In genomic region chr11:97025721-97026344, GRCm38 (mm10) we compare ENCODE assay signal across 1 mouse cellular context.
TF ChIP-seq lines count a peak whose summit lies in the region.

No protein-coding gene starts in this region.

TF ChIP-seq in CH12.LX, 34 proteins besides CTCF, POLR2A, EP300 and RAD21:
- TF ChIP-seq CHD2 (IDR thresholded peaks at IDR 0.05; ENCODE audit: low read length) (peak; percentile 29; the same call in 1 of the 2 replicates), MEF2A (IDR thresholded peaks at IDR 0.05; ENCODE audit: borderline replicate concordance, low read depth, low read length) (peak; percentile 77), MYC (IDR thresholded peaks at IDR 0.05; ENCODE audit: low read depth, low read length) (peak; percentile 61; the same call in 1 of the 2 replicates), USF1 (IDR thresholded peaks at IDR 0.05; ENCODE audit: low read depth, low read length) (no peak), UBTF (IDR thresholded peaks at IDR 0.05; ENCODE audit: low read depth, low read length) (peak; percentile 95), MAX (IDR thresholded peaks at IDR 0.05; ENCODE audit: low read length) (peak; percentile 72), E2F4 (IDR thresholded peaks at IDR 0.05; ENCODE audit: insufficient replicate concordance, low read depth, low read length) (peak; percentile 76; the same call in 1 of the 2 replicates), PAX5 (IDR thresholded peaks at IDR 0.05; ENCODE audit: low read length) (no peak), KAT2A (IDR thresholded peaks at IDR 0.05; ENCODE audit: insufficient replicate concordance, low read length) (peak; percentile 63; the same call in 1 of the 2 replicates), NELFE (IDR thresholded peaks at IDR 0.05; ENCODE audit: low read depth, low read length) (peak; percentile 84), IRF4 (IDR thresholded peaks at IDR 0.05; ENCODE audit: low read depth, low read length) (peak; percentile 78; the same call in 1 of the 2 replicates), ELF1 (IDR thresholded peaks at IDR 0.05; ENCODE audit: low read depth, low read length) (peak; percentile 92), SMC3 (IDR thresholded peaks at IDR 0.05; ENCODE audit: low read depth, low read length) (peak; percentile 100), ETS1 (conservative IDR thresholded peaks at IDR 0.05; ENCODE audit: low read depth, low read length) (peak; percentile 8; the same call in 1 of the 2 replicates), MAFK (IDR thresholded peaks at IDR 0.05; ENCODE audit: insufficient replicate concordance, low read length) (0 out of 2 replicates have a peak, but pooled peaks have one; percentile 35), ZNF384 (IDR thresholded peaks at IDR 0.05; ENCODE audit: low read depth, low read length) (0 out of 2 replicates have a peak, but pooled peaks have one; percentile 12), CHD1 (IDR thresholded peaks at IDR 0.05; ENCODE audit: low read depth, low read length) (peak; percentile 96; the same call in 1 of the 2 replicates), TBP (conservative IDR thresholded peaks at IDR 0.05; ENCODE audit: low read depth, low read length) (peak; percentile 87), ZKSCAN1 (IDR thresholded peaks at IDR 0.05; ENCODE audit: borderline replicate concordance, low read depth, low read length) (no peak; the same call in 1 of the 2 replicates), BHLHE40 (IDR thresholded peaks at IDR 0.05; ENCODE audit: low read depth, low read length) (peak; percentile 58), SIN3A (IDR thresholded peaks at IDR 0.05; ENCODE audit: low read length) (peak; percentile 95), RCOR1 (conservative IDR thresholded peaks at IDR 0.05; ENCODE audit: low read depth, low read length) (peak; percentile 82; the same call in 1 of the 2 replicates), HCFC1 (IDR thresholded peaks at IDR 0.05; ENCODE audit: low read depth, low read length) (peak; percentile 60; the same call in 1 of the 2 replicates), ZC3H11A (IDR thresholded peaks at IDR 0.05; ENCODE audit: low read depth, low read length) (peak; percentile 98), MXI1 (IDR thresholded peaks at IDR 0.05; ENCODE audit: low read depth, low read length) (peak; percentile 89), USF2 (conservative IDR thresholded peaks at IDR 0.05; ENCODE audit: low read depth, low read length) (no peak), POLR2AphosphoS2 (IDR thresholded peaks at IDR 0.05; ENCODE audit: low read depth, low read length) (peak; percentile 88), JUND (conservative IDR thresholded peaks at IDR 0.05; ENCODE audit: low read depth, low read length) (no peak; the same call in 1 of the 2 replicates), JUN (IDR thresholded peaks at IDR 0.05; ENCODE audit: insufficient read depth, low read depth, low read length) (0 out of 2 replicates have a peak, but pooled peaks have one; percentile 18), MAZ (IDR thresholded peaks at IDR 0.05; ENCODE audit: low read depth, low read length) (peak; percentile 77), TCF12 (IDR thresholded peaks at IDR 0.05; ENCODE audit: low read depth, low read length) (peak; percentile 79), ZMIZ1 (IDR thresholded peaks at IDR 0.05; ENCODE audit: low read depth, low read length) (peak; percentile 87; the same call in 1 of the 2 replicates), GABPA (IDR thresholded peaks at IDR 0.05; ENCODE audit: insufficient replicate concordance, low read depth, low read length) (no peak), NRF1 (IDR thresholded peaks at IDR 0.05; ENCODE audit: low read depth, low read length) (peak; percentile 43; the same call in 1 of the 2 replicates)
TF ChIP-seq in CH12.LX: peak in this region for 28.
